Mouse (Mus musculus) embryonic facial prominence, embryonic 10.5 days (tissue): ENCODE measurements around the gene Rabgap1l. TPM values are rescaled to one million over a fixed set of nuclear protein-coding genes. Genes with fewer than 3 reads are reported as not detected.

ENCODE experiments used
- DNase-seq: peaks from one replicate; pipeline ENCODE4 v3.0.0-alpha.2; 2017; ENCODE audit warnings: low spot score
- H3K27ac ChIP-seq: fragments of 300-500 bp; sonication (generic); replicated peaks from 2 replicates; pipeline ENCODE4 v1.5.1; 2016; ENCODE audit warnings: mild to moderate bottlenecking
- H3K27me3 ChIP-seq: fragments of 300-500 bp; sonication (generic); replicated peaks from 2 replicates; pipeline ENCODE4 v1.6.1; 2016; ENCODE audit warnings: low read depth, mild to moderate bottlenecking; ENCODE audit not compliant: poor library complexity, severe bottlenecking
- H3K36me3 ChIP-seq: fragments of 300-500 bp; sonication (generic); replicated peaks from 2 replicates; pipeline ENCODE4 v1.6.1; 2016; ENCODE audit warnings: mild to moderate bottlenecking, moderate library complexity
- H3K4me1 ChIP-seq: fragments of 300-500 bp; sonication (generic); 2 replicates; pipeline ENCODE4 v1.6.1; 2016
- H3K4me3 ChIP-seq: fragments of 300-500 bp; sonication (generic); 2 replicates; pipeline ENCODE4 v1.5.1; 2016; ENCODE audit warnings: mild to moderate bottlenecking, moderate library complexity
- H3K9me3 ChIP-seq: fragments of 300-500 bp; sonication (generic); 2 replicates; pipeline ENCODE4 v1.6.1; 2016; ENCODE audit warnings: mild to moderate bottlenecking
- WGBS: fragments of 180-500 bp; shearing (Covaris S2); methylation state at CpG from one replicate; pipeline ENCODE4 v1.1.7; 2016; 5-methylcytosine and 5-hydroxymethylcytosine counted together
- polyA plus RNA-seq: library from polyadenylated mRNA; unstranded; fragments of >200 nt; fragmentation: Nextera tagmentation; extraction: Ambion mirVana; gene quantifications from 2 replicates; pipeline ENCODE4 v1.2.1, GENCODE M21; 2016

The Rabgap1l gene
- polyA plus RNA-seq, 1 experiment from 2014 or later = 11.2 TPM

DNA sequence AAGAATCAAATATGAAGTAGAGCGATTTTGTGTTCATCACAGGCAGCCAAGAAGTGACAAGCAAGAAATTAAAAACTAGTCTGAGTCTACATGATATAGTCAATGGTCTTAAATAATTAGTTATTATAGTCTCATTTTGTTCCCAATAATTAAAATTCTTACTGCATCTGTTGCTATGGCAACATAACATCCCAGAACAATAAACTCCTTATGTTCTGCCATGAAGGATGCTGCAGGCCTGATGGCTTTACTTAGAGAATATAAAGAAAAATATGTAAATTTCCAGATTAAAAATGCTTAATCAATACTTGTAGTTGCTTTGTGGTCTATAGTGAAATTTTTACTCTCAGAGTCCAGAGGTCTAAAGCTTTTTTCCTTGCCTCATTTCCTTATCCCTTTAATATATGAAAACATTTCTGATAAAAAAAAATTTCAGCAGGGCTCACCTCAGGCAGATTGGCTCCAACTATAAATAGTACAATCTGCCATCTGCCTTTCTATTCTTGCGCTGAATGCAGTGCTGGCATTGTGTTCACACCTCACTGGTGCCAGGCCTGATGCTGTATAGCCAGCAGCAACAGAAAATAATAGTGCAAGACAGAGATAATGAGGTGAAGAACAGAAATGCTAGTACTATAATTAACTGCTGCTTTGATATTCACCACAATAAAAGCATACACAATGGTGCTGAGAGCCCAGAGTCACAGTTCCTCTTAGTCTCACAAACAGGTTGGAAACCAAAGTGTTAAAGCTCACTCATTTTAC is 258.3 kb downstream of the Rabgap1l start:
- Histone ChIP-seq H3K9me3 (no peaks in the 10 kb centered on the region), H3K27me3 (no peaks in the 10 kb centered on the region), H3K27ac (no peak overlapping the region), H3K36me3 (no peaks in the 10 kb centered on the region), H3K4me1 (no peaks in the 10 kb centered on the region), H3K4me3 (no peak overlapping the region)
- 88% methylated on average over 2 of the region's 2 CpGs for WGBS
- DNase-seq = no peak

DNA sequence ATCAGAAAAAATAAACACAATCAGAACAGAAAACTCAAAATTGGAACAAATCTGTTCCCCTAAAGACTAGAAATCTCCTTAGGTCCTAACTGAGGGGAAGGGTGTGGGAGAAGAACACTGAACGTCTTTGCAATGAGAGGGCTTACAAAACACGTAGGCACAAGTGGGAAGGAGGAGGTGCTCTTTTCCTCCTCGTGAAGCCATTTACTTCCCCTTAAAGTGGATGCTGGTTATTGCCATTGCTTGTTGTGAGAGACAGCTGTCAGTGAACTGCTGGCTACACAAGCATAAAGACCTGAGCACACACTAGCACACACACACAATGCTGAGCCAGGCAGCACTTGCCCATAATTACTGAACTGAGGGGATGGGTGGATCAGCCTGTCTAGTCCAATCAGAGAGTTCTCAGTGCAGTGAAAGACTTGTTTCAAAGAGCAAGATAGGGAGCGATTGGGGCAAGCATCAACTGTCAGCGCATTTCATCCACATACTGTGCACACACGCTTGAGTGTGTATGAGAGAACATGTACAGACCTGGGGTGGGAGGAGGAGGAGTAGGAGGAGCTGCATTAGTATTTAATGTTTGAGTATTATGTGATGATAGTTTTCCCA is 259.7 kb downstream of the Rabgap1l start:
- Histone ChIP-seq H3K27ac (no peak overlapping the region), H3K36me3 (no peaks in the 10 kb centered on the region), H3K4me3 (no peak overlapping the region), H3K27me3 (no peaks in the 10 kb centered on the region), H3K9me3 (no peaks in the 10 kb centered on the region), H3K4me1 (no peaks in the 10 kb centered on the region)
- no peak for DNase-seq
- WGBS = 62% methylated on average over 6 of the region's 6 CpGs

DNA sequence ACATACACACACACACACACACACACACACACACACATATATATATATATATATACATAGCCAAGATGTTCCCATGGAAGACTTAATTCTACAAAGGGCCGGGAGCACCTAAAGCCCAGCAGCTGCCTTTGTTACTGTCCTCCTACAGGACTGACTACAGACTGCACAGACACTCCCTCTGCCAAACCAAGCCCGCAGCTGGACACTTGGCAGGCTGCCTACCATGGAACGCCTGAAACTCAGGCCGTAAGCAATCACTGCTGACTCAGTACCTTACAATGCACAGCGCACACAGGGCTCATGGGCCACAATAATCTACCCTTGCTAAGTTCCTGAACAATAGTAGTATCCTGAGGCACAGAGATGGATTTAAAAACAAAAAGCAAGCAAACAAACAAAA is 261.6 kb downstream of the Rabgap1l start:
- no peak overlapping the region for H3K27ac ChIP-seq
- no peaks in the 10 kb centered on the region for H3K36me3 ChIP-seq
- no peaks in the 10 kb centered on the region for H3K27me3 ChIP-seq
- H3K9me3 ChIP-seq = no peaks in the 10 kb centered on the region
- no peak overlapping the region for H3K4me3 ChIP-seq
- no peak for DNase-seq
- H3K4me1 ChIP-seq = no peaks in the 10 kb centered on the region
- WGBS = 78% methylated on average over 5 of the region's 5 CpGs

DNA sequence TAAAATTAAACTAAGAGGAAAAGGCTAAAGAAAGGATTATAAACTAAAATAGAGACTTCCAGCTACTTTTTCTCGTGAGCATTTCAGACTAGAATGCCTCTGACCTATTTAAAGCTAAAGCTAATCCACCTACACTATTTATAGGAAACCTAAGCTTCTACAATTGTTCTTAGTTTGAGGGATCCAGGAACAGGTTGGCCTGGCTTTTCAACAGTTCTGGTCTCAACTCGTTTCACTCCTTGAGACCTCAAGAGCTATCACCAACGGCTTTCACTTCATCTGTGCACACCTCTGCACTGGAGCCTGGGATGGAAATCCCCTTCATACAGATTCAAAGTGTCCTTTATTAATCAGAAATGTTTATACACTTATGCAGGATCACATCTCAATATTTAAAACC is 271.1 kb downstream of the Rabgap1l start:
- 73% methylated on average over 3 of the region's 3 CpGs for WGBS
- no peak for DNase-seq

DNA sequence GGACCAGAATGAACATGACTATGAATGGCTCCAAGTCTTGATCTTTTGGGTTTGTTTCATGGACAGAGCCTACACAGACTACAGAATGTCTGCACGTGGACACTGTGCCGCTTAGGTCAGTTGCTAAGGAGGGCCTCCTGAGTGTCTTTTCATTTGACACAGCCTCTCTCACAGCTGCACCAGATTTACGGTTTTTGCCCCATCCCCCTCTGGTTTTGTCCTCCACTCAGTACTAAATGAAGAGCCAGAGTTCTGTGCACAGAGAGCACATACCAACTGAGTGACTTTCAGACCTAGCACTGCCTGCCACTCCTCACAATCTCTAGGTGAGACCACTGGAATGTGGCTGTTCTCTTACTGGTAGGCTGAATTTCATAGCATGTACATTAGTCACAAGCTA is 272.3 kb downstream of the Rabgap1l start:
- Histone ChIP-seq H3K36me3 (no peaks in the 10 kb centered on the region), H3K27ac (no peak overlapping the region), H3K9me3 (no peaks in the 10 kb centered on the region), H3K4me3 (no peak overlapping the region), H3K4me1 (0 out of 2 replicates have a peak, but pooled peaks cover 4% of the 10 kb centered on the region), H3K27me3 (no peaks in the 10 kb centered on the region)
- DNase-seq = no peak
- WGBS = 40% methylated on average over 3 of the region's 3 CpGs

More for the DNA sequence above, 271.1 kb downstream of the Rabgap1l start:
- H3K4me3 ChIP-seq = no peak overlapping the region
- no peaks in the 10 kb centered on the region for H3K36me3 ChIP-seq
- H3K27ac ChIP-seq = no peak overlapping the region
- 0 out of 2 replicates have a peak, but pooled peaks cover 4% of the 10 kb centered on the region for H3K4me1 ChIP-seq
- H3K27me3 ChIP-seq = no peaks in the 10 kb centered on the region
- H3K9me3 ChIP-seq = no peaks in the 10 kb centered on the region

DNA sequence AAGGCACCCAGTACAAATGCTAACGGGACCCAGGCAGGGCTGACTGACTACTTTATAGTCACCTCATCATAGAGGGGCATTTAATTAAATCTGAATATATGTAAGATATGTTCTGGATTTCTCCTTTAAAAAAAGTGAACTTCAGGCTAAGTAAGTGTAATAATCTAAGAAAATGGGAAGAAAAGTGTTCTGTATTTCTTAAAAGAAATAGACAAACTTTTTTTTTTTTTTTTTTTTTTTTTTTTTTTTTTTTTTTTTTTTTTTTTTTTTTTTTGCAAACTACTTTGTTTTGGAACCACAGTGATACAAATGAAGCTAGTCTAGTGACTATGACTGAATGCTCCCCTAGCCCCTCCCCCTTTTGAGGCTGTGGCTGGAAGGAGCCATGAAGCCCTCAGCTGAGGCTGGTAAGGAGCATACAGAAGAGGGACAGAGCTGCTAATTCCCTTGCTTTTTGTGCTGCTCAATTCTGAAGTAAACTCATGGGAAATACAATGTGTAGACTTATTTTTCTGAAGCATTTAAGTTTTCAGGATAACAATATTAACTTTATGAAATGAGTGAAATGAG is 273.0 kb downstream of the Rabgap1l start:
- Histone ChIP-seq H3K27me3 (no peaks in the 10 kb centered on the region), H3K4me3 (no peak overlapping the region), H3K36me3 (no peaks in the 10 kb centered on the region), H3K4me1 (0 out of 2 replicates have a peak, but pooled peaks cover 4% of the 10 kb centered on the region), H3K27ac (no peak overlapping the region), H3K9me3 (no peaks in the 10 kb centered on the region)
- WGBS = 81% methylated on average over 1 of the region's 1 CpGs
- DNase-seq = no peak

DNA sequence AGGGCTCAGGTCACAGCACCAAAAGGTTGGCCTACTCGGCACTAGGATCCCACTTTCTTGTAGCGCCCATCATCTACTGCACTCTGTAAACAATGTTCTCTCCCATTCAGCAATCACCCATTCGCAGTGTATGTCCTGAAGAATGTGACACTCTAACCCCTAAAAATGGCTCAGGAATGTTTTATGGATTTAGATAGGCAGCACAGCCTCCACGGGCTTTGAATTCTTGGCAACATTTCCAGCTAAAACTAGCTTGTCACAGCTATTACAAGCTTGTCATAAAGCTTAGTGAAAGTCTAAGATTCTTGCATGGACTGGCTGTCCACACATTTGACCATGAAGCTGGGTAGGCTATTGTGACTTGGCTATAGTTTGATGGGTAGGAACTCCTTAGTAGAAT is 274.5 kb downstream of the Rabgap1l start:
- DNase-seq = no peak
- WGBS = 80% methylated on average over 4 of the region's 4 CpGs
- H3K9me3 ChIP-seq = no peaks in the 10 kb centered on the region
- 0 out of 2 replicates have a peak, but pooled peaks cover 4% of the 10 kb centered on the region for H3K4me1 ChIP-seq
- no peaks in the 10 kb centered on the region for H3K27me3 ChIP-seq
- H3K4me3 ChIP-seq = no peak overlapping the region
- H3K36me3 ChIP-seq = no peaks in the 10 kb centered on the region
- H3K27ac ChIP-seq = no peak overlapping the region

DNA sequence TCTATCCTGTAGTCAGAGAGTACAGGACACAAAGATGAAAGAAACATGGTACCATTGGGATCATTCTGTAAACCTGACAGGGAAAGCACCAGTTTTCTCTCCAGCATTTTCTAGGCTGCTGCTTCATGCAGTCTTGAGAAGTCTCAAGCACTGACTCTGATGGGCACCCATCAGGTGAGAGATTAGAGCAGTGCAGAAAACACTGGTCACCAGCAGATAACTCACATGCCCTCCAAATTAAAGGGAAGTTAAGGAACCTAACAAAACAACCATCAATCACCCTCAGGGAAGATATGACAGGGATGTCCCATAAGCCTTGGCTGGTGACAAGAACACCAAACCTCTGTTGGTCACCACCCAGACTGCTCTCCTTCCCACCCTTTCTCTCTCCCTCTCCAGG is 285.2 kb downstream of the Rabgap1l start:
- no peak overlapping the region for H3K27ac ChIP-seq
- no peak overlapping the region for H3K4me3 ChIP-seq
- H3K27me3 ChIP-seq = no peaks in the 10 kb centered on the region
- H3K4me1 ChIP-seq = no peaks in the 10 kb centered on the region
- H3K9me3 ChIP-seq = no peaks in the 10 kb centered on the region
- DNase-seq = no peak
- no peaks in the 10 kb centered on the region for H3K36me3 ChIP-seq

DNA sequence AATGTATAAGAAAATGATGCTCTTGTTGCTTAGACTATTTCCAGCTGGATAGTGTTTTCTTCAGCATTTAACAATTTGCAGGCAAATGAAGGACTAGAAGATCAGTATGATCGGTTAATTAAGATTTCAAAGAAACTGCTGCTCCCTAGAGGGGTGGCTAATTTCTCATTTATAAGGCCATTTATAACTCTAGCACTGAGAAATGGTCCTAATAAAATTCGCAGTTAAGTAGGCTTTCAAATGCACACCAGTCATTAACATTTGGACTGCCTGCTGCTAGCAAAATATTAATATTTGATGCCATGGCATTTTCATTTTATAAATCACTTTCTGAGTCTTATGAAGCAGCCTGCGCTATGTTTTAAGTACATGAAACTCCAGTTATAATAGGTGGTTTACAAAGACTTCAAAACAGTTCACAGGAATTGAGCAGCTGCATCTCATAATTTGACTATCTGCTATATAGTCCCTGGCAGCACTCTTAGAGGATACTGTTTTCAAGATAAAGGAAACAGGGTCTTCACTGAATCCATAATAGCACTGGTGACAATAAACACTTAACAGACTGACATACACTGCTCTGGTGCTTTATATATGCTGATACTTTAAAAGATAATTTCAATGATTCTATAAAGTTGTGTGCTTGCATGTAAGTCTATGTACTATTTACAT is 296.0 kb downstream of the Rabgap1l start:
- 83% methylated on average over 3 of the region's 3 CpGs for WGBS
- no peak for DNase-seq

DNA sequence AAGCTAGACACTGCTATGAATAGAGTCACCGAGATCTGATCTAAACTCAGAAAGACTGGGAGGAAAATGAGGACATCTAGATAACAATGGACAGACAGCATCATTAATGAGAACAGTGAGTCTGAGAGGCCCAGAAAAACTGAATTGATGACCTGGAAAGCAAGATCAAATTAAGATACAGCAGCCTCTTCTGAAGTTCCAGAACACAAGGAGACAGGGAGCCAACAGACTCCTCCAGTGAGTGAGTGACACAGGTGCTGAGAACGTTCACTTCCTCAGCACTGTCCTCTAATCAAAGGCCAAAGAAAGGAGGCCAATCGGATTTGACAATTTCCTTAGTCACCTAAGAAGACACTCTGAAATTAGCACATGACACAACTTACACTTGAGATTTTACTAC is 307.3 kb downstream of the Rabgap1l start:
- no peaks in the 10 kb centered on the region for H3K27me3 ChIP-seq
- WGBS = 68% methylated on average over 3 of the region's 3 CpGs
- no peak overlapping the region for H3K4me3 ChIP-seq
- H3K36me3 ChIP-seq = no peaks in the 10 kb centered on the region
- H3K27ac ChIP-seq = no peak overlapping the region
- H3K9me3 ChIP-seq = no peaks in the 10 kb centered on the region
- H3K4me1 ChIP-seq = no peaks in the 10 kb centered on the region
- no peak for DNase-seq

More for the DNA sequence above, 296.0 kb downstream of the Rabgap1l start:
- Histone ChIP-seq H3K36me3 (no peaks in the 10 kb centered on the region), H3K27me3 (no peaks in the 10 kb centered on the region), H3K4me1 (no peaks in the 10 kb centered on the region), H3K27ac (no peak overlapping the region), H3K4me3 (no peak overlapping the region), H3K9me3 (no peaks in the 10 kb centered on the region)

DNA sequence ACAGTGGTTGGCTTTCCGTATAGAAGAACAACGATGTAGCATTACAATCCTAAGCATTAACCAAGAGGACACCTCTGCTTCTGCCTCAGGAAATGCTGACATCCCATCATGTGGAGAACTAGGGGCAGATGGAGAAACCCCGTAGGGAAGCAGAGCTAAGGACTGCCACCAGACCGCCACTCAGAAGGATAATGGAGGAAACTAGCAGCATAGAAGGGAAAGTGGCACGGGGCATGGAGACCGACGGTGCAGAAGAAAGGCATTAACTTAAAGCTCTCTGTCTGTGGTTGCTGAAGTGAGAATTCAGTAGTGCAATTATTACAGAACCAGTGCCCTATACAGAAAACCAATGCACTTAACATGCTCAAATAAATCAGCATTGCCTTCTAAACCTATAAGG is 308.0 kb downstream of the Rabgap1l start:
- no peaks in the 10 kb centered on the region for H3K4me1 ChIP-seq
- no peak overlapping the region for H3K4me3 ChIP-seq
- no peaks in the 10 kb centered on the region for H3K27me3 ChIP-seq
- no peak overlapping the region for H3K27ac ChIP-seq
- DNase-seq = no peak
- no peaks in the 10 kb centered on the region for H3K9me3 ChIP-seq
- 78% methylated on average over 7 of the region's 7 CpGs for WGBS
- no peaks in the 10 kb centered on the region for H3K36me3 ChIP-seq

DNA sequence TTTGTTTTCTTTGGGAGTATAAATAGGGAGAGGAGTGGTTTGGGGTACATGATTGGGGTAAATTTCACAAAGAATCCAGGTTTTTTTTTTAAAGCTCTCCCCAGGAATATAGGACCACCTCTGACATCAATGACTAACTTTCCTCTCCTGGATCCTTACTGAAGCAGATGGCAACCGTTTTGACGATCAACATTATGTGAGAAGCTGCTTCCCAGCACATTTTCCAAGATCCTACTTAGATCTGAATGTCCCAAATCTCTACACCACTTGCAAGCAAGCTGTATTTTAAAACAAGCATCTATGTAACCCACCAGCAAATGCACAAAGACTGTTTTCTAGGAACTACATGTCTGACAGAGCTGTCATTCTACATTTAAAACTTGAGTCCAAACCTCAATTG is 311.4 kb downstream of the Rabgap1l start:
- WGBS = 95% methylated on average over 2 of the region's 2 CpGs
- H3K27ac ChIP-seq = no peak overlapping the region
- no peak for DNase-seq
- H3K27me3 ChIP-seq = no peaks in the 10 kb centered on the region
- no peaks in the 10 kb centered on the region for H3K36me3 ChIP-seq
- no peaks in the 10 kb centered on the region for H3K4me1 ChIP-seq
- no peak overlapping the region for H3K4me3 ChIP-seq
- H3K9me3 ChIP-seq = no peaks in the 10 kb centered on the region
